Mouse (Mus musculus) layer of hippocampus, adult 2 months (tissue): ENCODE measurements at regions not wholly inside any gene's neighbourhood (a gene's known extent, or its start where the extent isn't known, plus 50 kb on each side); places are given as distances from the start of the nearest gene placed in this dataset.

ENCODE experiments used
- DNase-seq, 2 experiments: peaks; one replicate each; pipeline ENCODE4 v3.0.0; 2022; ENCODE audit warnings: low spot score in 2 of 2
- H3K27ac ChIP-seq: fragments of 200-600 bp; 2 replicates; pipeline ENCODE4 v1.8.1; 2022
- H3K4me3 ChIP-seq: fragments of 200-600 bp; 2 replicates; pipeline ENCODE4 v1.8.1; 2022; ENCODE audit warnings: mild to moderate bottlenecking
- CTCF ChIP-seq: fragments of 200-600 bp; conservative IDR thresholded peaks from 2 replicates; pipeline ENCODE4 v1.8.1; 2022; ENCODE audit warnings: antibody characterized with exemption, mild to moderate bottlenecking, moderate library complexity

DNA sequence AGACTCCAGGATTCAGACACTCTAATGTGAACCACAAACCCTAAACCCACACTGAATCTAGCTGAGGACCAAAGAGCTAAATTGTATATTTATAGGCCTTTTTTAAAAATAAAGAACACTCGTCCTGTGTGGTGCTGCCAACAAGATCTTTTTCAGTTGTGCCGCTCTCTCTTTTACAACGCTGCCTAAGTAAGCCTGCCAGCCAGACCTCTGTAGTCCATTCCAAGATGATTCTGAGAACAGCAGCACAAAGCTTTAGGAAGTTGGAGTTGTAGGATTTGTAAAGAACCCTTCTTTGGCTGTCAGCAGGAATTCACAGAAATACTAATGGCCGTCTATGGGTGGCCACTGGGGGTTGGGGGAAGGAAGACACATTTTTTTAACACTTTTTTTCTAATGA, 123.6 kb upstream of the Car8 start:
- no peak for DNase-seq
- TF ChIP-seq CTCF: no peak
- no peak overlapping the region for H3K4me3 ChIP-seq
- H3K27ac ChIP-seq: no peak overlapping the region

DNA sequence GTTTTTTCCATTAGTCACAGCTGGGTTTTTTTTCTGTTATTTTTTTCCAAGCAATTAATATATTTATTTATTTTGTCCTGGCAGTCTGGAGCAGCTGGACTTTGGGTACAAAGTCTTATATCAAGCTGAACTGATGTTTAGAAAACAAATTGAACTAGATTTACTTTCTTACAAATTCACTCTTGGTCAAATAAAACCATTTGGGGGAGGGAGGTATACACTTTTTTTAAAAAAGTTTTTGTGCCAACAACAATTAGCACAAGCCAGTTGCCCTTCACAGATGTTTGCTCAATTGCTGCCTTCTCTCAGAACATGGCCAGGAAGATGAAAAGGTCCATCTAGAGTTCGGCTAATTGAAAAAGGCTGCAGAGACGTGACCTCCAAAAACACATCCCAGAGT, 123.1 kb upstream of the Car8 start:
- Histone ChIP-seq H3K27ac (no peak overlapping the region), H3K4me3 (no peak overlapping the region)
- no peak for DNase-seq
- TF ChIP-seq CTCF: no peak

DNA sequence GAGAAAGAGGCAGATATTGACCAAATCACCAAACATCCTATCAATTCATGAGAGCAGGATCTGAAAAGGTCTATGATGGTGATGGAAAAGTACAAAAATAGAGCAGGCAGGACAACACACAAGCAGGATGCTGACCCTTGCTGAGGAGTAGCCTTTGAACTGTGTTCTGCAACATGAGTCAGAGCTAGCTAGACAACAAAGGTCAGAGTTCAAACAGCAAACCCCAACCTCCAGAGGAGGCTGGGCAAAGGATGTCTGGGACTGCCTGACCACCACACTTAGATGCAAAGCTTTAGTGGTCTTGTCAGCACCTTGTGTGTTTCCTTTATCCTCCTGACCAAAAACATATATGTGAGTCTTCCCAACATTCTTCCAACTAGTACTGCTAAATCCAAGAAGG, 122.5 kb upstream of the Car8 start:
- no peak overlapping the region for H3K27ac ChIP-seq

DNA sequence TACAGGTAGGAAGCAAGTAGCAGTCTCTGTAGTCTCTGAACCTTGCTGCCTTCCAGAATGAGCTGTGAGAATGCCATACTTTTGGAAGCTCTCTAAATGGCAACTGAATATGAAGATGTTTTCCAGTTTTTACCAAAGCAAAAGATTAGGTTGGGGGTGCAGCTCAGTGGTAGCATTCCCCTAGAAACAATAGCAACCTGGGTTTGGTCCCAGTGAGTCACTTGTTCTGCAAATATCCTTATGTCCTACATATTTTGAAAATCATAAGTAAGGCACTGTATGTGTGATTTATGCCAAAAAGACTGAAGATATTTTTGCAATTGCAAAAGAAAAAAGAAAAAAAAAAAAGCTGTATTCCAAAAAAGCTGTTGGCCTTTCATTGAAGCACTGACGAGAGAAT, 118.6 kb upstream of the Car8 start:
- H3K4me3 ChIP-seq: no peak overlapping the region
- no peak for DNase-seq
- no peak for TF ChIP-seq CTCF
- no peak overlapping the region for H3K27ac ChIP-seq

More for the DNA sequence above, 122.5 kb upstream of the Car8 start:
- no peak for DNase-seq
- no peak overlapping the region for H3K4me3 ChIP-seq
- TF ChIP-seq CTCF: no peak

DNA sequence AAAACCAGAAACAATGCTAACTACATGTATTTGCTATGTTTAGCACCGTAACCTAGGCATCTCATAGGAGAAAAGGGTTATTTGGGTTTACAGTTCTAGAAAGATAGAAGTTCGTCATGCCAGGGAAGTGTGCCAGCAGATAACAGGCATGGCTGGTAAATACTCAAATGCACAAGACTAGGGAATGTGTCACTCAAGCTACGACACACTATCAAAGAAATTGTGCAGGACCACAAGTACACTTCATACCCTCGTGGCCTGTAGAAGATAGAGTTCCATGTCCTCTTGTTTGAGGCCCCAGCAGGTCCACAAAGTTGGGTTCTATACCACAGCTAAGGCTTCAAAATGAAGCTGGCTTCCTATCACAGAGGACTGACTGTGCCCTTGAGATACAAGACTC, 103.1 kb upstream of the Car8 start:
- no peak overlapping the region for H3K4me3 ChIP-seq
- DNase-seq: no peak
- no peak overlapping the region for H3K27ac ChIP-seq
- TF ChIP-seq CTCF: no peak

DNA sequence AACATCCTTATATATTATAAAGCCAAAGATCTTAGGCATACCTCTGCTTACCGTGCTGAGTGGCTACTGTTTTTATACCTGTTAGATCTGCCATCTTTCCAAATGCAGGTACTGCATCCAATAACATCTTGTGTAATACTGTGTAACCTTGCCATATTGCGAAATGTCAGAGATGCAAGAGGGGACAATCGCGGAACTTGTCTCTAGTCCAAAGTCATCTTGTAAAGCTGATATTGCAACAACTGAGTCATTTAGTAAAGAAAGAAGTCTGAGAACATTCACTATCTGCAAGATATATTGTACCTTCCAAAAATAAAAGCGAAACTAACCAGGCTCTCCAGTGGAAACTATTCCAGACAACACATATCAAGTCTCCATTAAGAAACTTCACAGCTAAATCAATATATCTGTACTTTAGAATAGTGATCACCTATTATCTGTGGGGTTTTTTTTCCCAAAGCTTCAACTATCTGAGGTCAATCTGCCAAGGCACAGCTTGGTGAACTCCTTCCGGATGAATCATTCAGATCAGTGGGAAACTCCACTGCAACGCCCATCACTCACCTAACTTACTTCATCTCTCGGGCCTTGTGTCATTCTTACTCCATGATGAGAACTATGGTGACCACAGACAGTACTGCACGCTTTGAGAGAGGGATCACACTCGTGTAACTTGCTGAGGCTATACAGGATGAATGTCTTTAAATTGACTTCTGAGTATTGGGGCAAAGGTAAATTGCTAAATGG, 70.6 kb upstream of the Car8 start:
- H3K27ac ChIP-seq: no peak overlapping the region
- no peak for DNase-seq
- no peak for TF ChIP-seq CTCF

DNA sequence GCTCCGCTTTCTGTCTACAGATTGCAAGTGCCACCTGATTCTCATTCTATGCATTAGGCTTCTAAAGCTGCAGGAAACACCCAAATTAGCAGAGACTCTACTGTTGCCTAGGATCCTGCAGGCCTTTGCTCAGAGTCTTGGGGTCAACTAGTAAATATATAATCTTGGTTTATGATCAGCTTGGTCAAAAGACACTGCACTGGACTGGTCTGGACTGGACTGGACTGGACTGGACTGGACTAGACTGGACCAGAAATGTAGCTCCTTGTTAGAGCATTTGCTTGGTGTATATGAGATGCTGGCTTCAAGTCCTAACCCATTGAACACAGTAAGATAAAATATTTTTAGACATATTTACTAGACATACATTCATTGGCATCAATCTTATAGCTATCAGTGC, 53.7 kb upstream of the Car8 start:
- no peak overlapping the region for H3K4me3 ChIP-seq
- no peak for TF ChIP-seq CTCF
- DNase-seq: no peak
- H3K27ac ChIP-seq: no peak overlapping the region

More for the DNA sequence above, 70.6 kb upstream of the Car8 start:
- no peak overlapping the region for H3K4me3 ChIP-seq

DNA sequence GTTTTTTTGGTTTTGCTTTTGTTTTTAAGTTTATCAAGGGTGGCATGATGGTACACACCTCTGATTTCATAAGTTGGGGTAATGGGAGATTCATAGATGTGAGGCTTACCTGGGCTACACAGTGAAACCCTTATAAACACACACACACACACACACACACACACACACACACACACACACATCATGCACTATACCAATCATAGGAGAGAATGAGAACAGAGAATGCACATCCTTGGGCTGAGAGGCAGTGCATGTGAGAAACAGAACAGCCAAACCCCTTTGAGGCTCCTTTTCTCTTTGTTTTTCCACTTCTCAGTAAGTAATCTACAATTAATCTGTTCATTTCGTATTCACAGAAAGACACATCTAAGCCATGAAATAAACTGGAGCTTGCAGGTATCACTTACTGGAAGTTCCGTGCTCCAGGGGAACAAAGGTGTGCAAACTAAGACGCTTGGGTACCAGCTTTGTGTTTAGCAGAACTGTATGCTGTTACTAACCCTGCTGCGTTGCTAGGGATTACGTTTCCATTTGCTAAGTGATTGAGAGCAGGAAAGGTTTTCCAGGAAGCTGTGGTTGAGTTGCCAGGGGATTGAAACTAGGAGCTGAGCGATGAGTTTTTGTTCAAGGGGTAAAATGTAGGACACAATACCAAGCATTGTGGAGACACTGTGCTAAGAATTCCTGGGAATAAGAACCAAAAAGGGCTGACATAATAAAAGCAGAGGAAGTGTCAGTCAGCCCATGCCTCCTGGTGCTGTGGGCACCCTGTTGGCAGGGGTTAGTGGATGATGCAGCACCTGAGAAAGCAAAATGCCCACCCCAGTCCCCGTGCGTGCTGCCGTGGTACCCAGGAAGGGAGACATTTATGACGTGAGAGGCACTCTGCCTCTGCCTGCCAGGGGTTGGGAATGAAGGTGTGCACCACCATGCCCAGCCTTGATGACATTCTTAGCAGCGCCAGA, 53.0 kb upstream of the Car8 start:
- DNase-seq: no peak
- no peak overlapping the region for H3K27ac ChIP-seq
- no peak overlapping the region for H3K4me3 ChIP-seq
- TF ChIP-seq CTCF: no peak

DNA sequence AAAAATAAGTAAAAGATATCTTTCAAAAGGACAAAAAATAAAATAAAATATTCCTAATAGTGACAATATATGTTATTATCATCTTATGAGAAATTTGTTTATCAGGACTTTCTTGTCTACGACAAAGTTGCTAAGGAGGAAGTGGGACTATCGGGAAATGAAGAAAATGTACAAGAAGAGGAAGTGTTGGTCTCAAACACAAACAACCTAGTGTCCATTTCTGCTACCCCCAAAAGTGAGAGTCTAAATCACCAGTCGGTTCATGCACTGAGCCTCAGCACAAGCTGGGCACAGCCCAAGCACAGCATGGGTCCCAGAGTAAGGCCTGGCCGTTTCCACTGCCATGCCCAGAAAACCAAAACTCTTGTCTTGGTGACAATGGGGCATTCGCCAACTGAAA, 51.1 kb upstream of the Car8 start:
- Histone ChIP-seq H3K27ac (no peak overlapping the region), H3K4me3 (no peak overlapping the region)
- TF ChIP-seq CTCF: no peak
- no peak for DNase-seq
